Mouse (Mus musculus) liver, embryonic 14.5 days (tissue): ENCODE data around the gene Gng7.

Experiments used
- CTCF ChIP-seq: IDR thresholded peaks from 2 replicates; pipeline ENCODE4 v1.5.1; 2016; ENCODE audit warnings: antibody characterized with exemption, low read depth, control low read depth
- EP300 ChIP-seq: IDR thresholded peaks from 2 replicates; pipeline ENCODE4 v1.6.1; 2016; ENCODE audit warnings: antibody characterized with exemption, low read depth

DNA sequence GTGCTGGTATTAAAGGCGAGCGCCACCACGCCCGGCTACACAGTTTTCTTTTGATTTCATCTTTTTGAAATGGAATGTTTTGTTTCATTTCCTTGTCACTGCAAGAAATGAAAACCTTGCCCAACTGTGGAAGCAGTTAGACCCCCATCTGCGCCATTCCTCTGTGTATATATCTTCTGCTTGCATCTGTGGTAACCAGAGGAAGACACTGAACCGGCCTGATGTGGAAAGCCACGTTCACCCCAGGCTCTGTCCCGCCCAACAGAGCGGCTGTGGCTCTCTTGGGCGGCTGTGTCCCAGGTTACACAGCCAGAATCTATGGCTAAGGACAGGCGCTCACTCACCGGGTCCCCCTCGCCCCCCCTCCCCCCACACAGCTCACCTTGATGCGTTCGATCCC lies 62.3 kb downstream of the Gng7 start:
- TF ChIP-seq CTCF (no peak), EP300 (no peak)
